Mouse (Mus musculus): Measurements from ENCODE around the gene Herc6. TPM values are rescaled to one million over a fixed set of nuclear protein-coding genes. Genes with fewer than 3 reads are reported as not detected.

The Herc6 gene
- polyA plus RNA-seq (2017; shearing (Covaris generic)), result 10 to 100 TPM; 23.1 to 24.6 TPM

GRCm38 (mm10) chr6:57580881-57581548, at the start of gene Herc6:
TSS of gene Herc6 (plus strand) at chr6:57581000.

GRCm38 (mm10) chr6:57535386-57535936, 45.3 kb upstream of the Herc6 start, which contains the start of gene Ppm1k:
TSS of gene Ppm1k (minus strand) at chr6:57535468.

GRCm38 (mm10) chr6:57691467-57692261, 110.9 kb downstream of the Herc6 start, which contains the start of gene Pyurf:
TSS of gene Pyurf (minus strand) at chr6:57692078.

GRCm38 (mm10) chr6:57702376-57702742, 121.6 kb downstream of the Herc6 start, which contains the start of gene Lancl2:
TSS of gene Lancl2 (plus strand) at chr6:57702540.

Other genes starting within 250 kb of the Herc6 start
- not detected for gene Vmn1r17, start 217.3 kb upstream of the Herc6 start, polyA plus RNA-seq (2017; shearing (Covaris generic))
- gene Vmn1r18, start 185.2 kb upstream of the Herc6 start, polyA plus RNA-seq (2017; shearing (Covaris generic)), result under 1 TPM; 0.01 to 0.20 TPM
- gene Vmn1r19, start 177.2 kb upstream of the Herc6 start, polyA plus RNA-seq (2017; shearing (Covaris generic)), result not detected
- not detected for gene Vmn1r20, start 152.1 kb upstream of the Herc6 start, polyA plus RNA-seq (2017; shearing (Covaris generic))
- 10 to 100 TPM in 1 of 2 experiments, 1 to 10 TPM in 1; 8.2 to 11.9 TPM for gene Ppm1k, start 45.5 kb upstream of the Herc6 start, polyA plus RNA-seq (2017; shearing (Covaris generic))
- gene Pyurf, start 111.1 kb downstream of the Herc6 start, polyA plus RNA-seq (2017; shearing (Covaris generic)), result 10 to 100 TPM in 1 of 2 experiments, 1 to 10 TPM in 1; 5.2 to 10.3 TPM
- gene Lancl2, start 121.5 kb downstream of the Herc6 start, polyA plus RNA-seq (2017; shearing (Covaris generic)), result 1 to 10 TPM; 3.1 to 4.3 TPM
- 10 to 100 TPM; 27.9 to 29.1 TPM for gene Vopp1, start 244.2 kb downstream of the Herc6 start, polyA plus RNA-seq (2017; shearing (Covaris generic))